Mouse (Mus musculus) CH12.LX (cell line): ENCODE results near the gene Hamp. TPM values are rescaled to one million over a fixed set of nuclear protein-coding genes. Genes with fewer than 3 reads are reported as not detected.

ENCODE experiments used
- DNase-seq: peaks from one replicate; pipeline ENCODE4 v3.0.0-alpha.2; 2013; ENCODE audit errors: extremely low read depth
- H3K27ac ChIP-seq: 2 replicates; pipeline ENCODE4 v1.5.1; 2012; ENCODE audit warnings: low read depth, mild to moderate bottlenecking, control low read depth, moderate library complexity; ENCODE audit not compliant: insufficient read depth
- H3K27me3 ChIP-seq: replicated peaks from 2 replicates; pipeline ENCODE3; 2012; ENCODE audit warnings: inconsistent platforms
- H3K36me3 ChIP-seq, 2 experiments: replicated peaks in 1 of 2; 2 replicates each; pipeline versions ENCODE3 to v1.6.1; 2012; ENCODE audit warnings: inconsistent platforms in 1 of 2, low read length in 1 of 2, mild to moderate bottlenecking in 1 of 2, mixed read lengths in 1 of 2, moderate library complexity in 1 of 2; ENCODE audit not compliant: control insufficient read depth in 1 of 2, insufficient read depth in 1 of 2
- H3K4me1 ChIP-seq, 2 experiments: 2 replicates each; pipeline ENCODE4 v1.6.1; 2012; ENCODE audit warnings: inconsistent platforms in 1 of 2, moderate library complexity in 1 of 2; ENCODE audit not compliant: insufficient read depth in 2 of 2, control insufficient read depth in 1 of 2
- H3K4me2 ChIP-seq: 2 replicates; pipeline ENCODE4 v1.6.1; 2012; ENCODE audit warnings: low read depth, mild to moderate bottlenecking, control low read depth; ENCODE audit not compliant: poor library complexity, insufficient read depth, severe bottlenecking
- H3K4me3 ChIP-seq, 3 experiments: fragments of 150-350 bp in 1 of 3; sonication (generic) in 1 of 3; replicated peaks in 1 of 3; 2 replicates each; pipeline versions ENCODE3 to v1.5.1; 2011 to 2012; ENCODE audit warnings: low read depth in 2 of 3, low read length in 2 of 3, mild to moderate bottlenecking in 2 of 3, moderate library complexity in 2 of 3, control low read depth in 1 of 3, improper control_type of control experiment in 1 of 3, inconsistent platforms in 1 of 3, mixed read lengths in 1 of 3; ENCODE audit not compliant: poor library complexity in 1 of 3
- H3K79me2 ChIP-seq: replicated peaks from 2 replicates; pipeline ENCODE4 v1.6.1; 2012; ENCODE audit warnings: mild to moderate bottlenecking, moderate library complexity; ENCODE audit not compliant: control insufficient read depth, poor library complexity, insufficient read depth, severe bottlenecking; ENCODE audit errors: extremely low read depth
- H3K9ac ChIP-seq: 2 replicates; pipeline ENCODE4 v1.6.1; 2012; ENCODE audit warnings: low read depth, mild to moderate bottlenecking, control low read depth, moderate library complexity; ENCODE audit not compliant: insufficient read depth
- H3K9me3 ChIP-seq: replicated peaks from 2 replicates; pipeline ENCODE3; 2012; ENCODE audit warnings: low read length, inconsistent platforms, mixed read lengths
- CHD2 ChIP-seq: IDR thresholded peaks from 2 replicates; pipeline ENCODE4 v1.6.1; 2011; ENCODE audit warnings: low read length, improper control_type of control experiment
- CTCF ChIP-seq, 2 experiments: IDR thresholded peaks in 1 of 2; conservative IDR thresholded peaks in 1 of 2; 2 replicates each; pipeline ENCODE4 v1.5.1; 2011 to 2012; ENCODE audit warnings: low read depth in 2 of 2, low read length in 2 of 2, improper control_type of control experiment in 1 of 2, inconsistent platforms in 1 of 2, mild to moderate bottlenecking in 1 of 2, moderate library complexity in 1 of 2
- E2F4 ChIP-seq: IDR thresholded peaks from 2 replicates; pipeline ENCODE4 v1.6.1; 2011; ENCODE audit warnings: low read depth, low read length, improper control_type of control experiment; ENCODE audit not compliant: insufficient replicate concordance
- ELF1 ChIP-seq: IDR thresholded peaks from 2 replicates; pipeline ENCODE4 v1.6.1; 2014; ENCODE audit warnings: low read depth, mild to moderate bottlenecking, inconsistent platforms, low read length, improper control_type of control experiment
- ETS1 ChIP-seq: conservative IDR thresholded peaks from 2 replicates; pipeline ENCODE4 v1.6.1; 2012; ENCODE audit warnings: low read depth, mild to moderate bottlenecking, inconsistent platforms, low read length, improper control_type of control experiment, moderate library complexity
- KAT2A ChIP-seq: IDR thresholded peaks from 2 replicates; pipeline ENCODE4 v1.6.1; 2012; ENCODE audit warnings: low read length, improper control_type of control experiment, inconsistent platforms; ENCODE audit not compliant: insufficient replicate concordance
- MAZ ChIP-seq: IDR thresholded peaks from 2 replicates; pipeline ENCODE4 v1.6.1; 2012; ENCODE audit warnings: low read depth, mild to moderate bottlenecking, inconsistent platforms, low read length, improper control_type of control experiment, moderate library complexity
- MYC ChIP-seq: IDR thresholded peaks from 2 replicates; pipeline ENCODE4 v1.6.1; 2011; ENCODE audit warnings: low read depth, mild to moderate bottlenecking, improper control_type of control experiment, low read length
- NELFE ChIP-seq: IDR thresholded peaks from 2 replicates; pipeline ENCODE4 v1.6.1; 2011; ENCODE audit warnings: low read depth, low read length, improper control_type of control experiment
- PAX5 ChIP-seq: IDR thresholded peaks from 2 replicates; pipeline ENCODE4 v1.6.1; 2012; ENCODE audit warnings: low read length, inconsistent platforms, mixed read lengths
- RAD21 ChIP-seq: IDR thresholded peaks from 2 replicates; pipeline ENCODE4 v1.6.1; 2011; ENCODE audit warnings: low read depth, mild to moderate bottlenecking, low read length, improper control_type of control experiment, moderate library complexity
- SIN3A ChIP-seq: IDR thresholded peaks from 2 replicates; pipeline ENCODE4 v1.6.1; 2012; ENCODE audit warnings: low read length, improper control_type of control experiment, inconsistent platforms
- SMC3 ChIP-seq: IDR thresholded peaks from 2 replicates; pipeline ENCODE4 v1.6.1; 2011; ENCODE audit warnings: low read depth, low read length, improper control_type of control experiment
- USF2 ChIP-seq: conservative IDR thresholded peaks from 2 replicates; pipeline ENCODE4 v1.6.1; 2011; ENCODE audit warnings: low read depth, low read length, improper control_type of control experiment
- ZC3H11A ChIP-seq: IDR thresholded peaks from 2 replicates; pipeline ENCODE4 v1.6.1; 2012; ENCODE audit warnings: low read depth, mild to moderate bottlenecking, inconsistent platforms, low read length, improper control_type of control experiment
- ZKSCAN1 ChIP-seq: IDR thresholded peaks from 2 replicates; pipeline ENCODE4 v1.6.1; 2012; ENCODE audit warnings: low read depth, inconsistent platforms, low read length, improper control_type of control experiment, borderline replicate concordance
- dilution Hi-C: fragments of 300-500 bp; cut with MboI; formaldehyde crosslinking; loops from 2 replicates; pipeline ENCODE4 v1.14.3; 2020; ENCODE audit warnings: low sequenced_read_pairs; ENCODE audit not compliant: extremely low pct_unique_long_range_greater_than_20kb, extremely low pct_ligation_motif_present
- in situ Hi-C: fragments of 300-500 bp; cut with MboI; formaldehyde crosslinking; loops from 3 replicates; pipeline ENCODE4 v1.14.3; 2019; ENCODE audit warnings: low sequenced_read_pairs, low pct_ligation_motif_present, low pct_unique_long_range_greater_than_20kb, mixed read lengths
- polyA plus RNA-seq: library from polyadenylated mRNA; unstranded; fragments of >175 nt; gene quantifications from 2 replicates; pipeline ENCODE4 v1.2.1, GENCODE M21; 2012; ENCODE audit warnings: low read depth; ENCODE audit not compliant: insufficient read length
- total RNA-seq, 2 experiments: library from RNA; depleted of rRNA; stranded (reverse); fragments of 300-350 nt in 1 of 2; fragments of >200 nt in 1 of 2; gene quantifications; 2 replicates each; pipeline ENCODE4 v1.2.3; 2012 to 2014

Gene Hamp
- total and polyA plus RNA-seq, 3 experiments = not detected

DNA sequence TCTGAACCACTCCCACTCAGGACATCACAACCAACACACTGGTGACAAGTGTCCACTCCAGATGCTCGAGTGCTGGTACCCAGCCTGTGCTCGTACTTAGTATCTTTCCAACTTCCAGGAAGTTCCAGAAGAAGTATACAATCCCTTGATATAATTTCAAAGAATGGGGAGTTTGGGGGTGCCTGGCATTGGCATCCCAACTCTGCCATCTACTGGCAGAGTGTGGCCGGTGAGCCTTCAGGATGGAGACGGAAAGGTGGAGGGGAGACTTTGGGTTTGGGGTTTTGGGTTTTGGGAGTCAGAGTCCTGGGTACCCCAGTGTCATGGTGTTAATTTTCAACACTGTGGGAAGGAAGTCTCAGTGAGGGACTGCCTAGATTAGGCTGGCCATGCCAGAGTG is 39.8 kb downstream of the Hamp start:
- peak; percentile 50 for TF ChIP-seq ZC3H11A
- no peak for TF ChIP-seq CHD2
- peak; percentile 84 for TF ChIP-seq SMC3
- TF ChIP-seq CTCF (conservative IDR thresholded peaks at IDR 0.05 in 1 of 2, IDR thresholded peaks at IDR 0.05 in 1 of 2; ENCODE audit: low read depth in 2 of 2, low read length in 2 of 2) = peak in 1 of 2 experiments; percentile 84; a peak in 3 of 4 replicates
- TF ChIP-seq E2F4 = no peak
- TF ChIP-seq MYC = no peak
- TF ChIP-seq RAD21 = peak; percentile 89
- Histone ChIP-seq H3K4me1 (peaks cover 0 to 23% of the 10 kb centered on the region in 2 experiments; a peak in 2 of 4 replicates), H3K9me3 (no peaks in the 10 kb centered on the region), H3K4me2 (no peak overlapping the region), H3K27ac (no peak overlapping the region), H3K27me3 (peaks cover 2% of the 10 kb centered on the region), H3K9ac (no peak overlapping the region), H3K36me3 (no peaks in the 10 kb centered on the region), H3K79me2 (no peaks in the 10 kb centered on the region), H3K4me3 (no peak overlapping the region)
- DNase-seq = peak; percentile 34
- dilution Hi-C loops (no loop called here), in situ Hi-C loops (no loop called here)

- no peak overlapping the region for H3K4me2 ChIP-seq
- TF ChIP-seq ZKSCAN1 (no peak), SMC3 (no peak), SIN3A (no peak), MAZ (no peak), USF2 (no peak), ETS1 (no peak), ELF1 (no peak), E2F4 (no peak), RAD21 (no peak), ZC3H11A (no peak), PAX5 (no peak), NELFE (no peak), KAT2A (no peak), MYC (no peak)
- peaks cover 11 to 67% of the 10 kb centered on the region in 2 experiments for H3K4me1 ChIP-seq
- no peaks in the 10 kb centered on the region for H3K79me2 ChIP-seq
- peaks cover 4% of the 10 kb centered on the region for H3K9me3 ChIP-seq
- H3K9ac ChIP-seq = no peak overlapping the region
- no peaks in the 10 kb centered on the region for H3K36me3 ChIP-seq
- no peak for DNase-seq
- H3K27me3 ChIP-seq = no peaks in the 10 kb centered on the region
- H3K4me3 ChIP-seq = no peak overlapping the region
- dilution Hi-C loops = no loop called here
- in situ Hi-C loops = no loop called here
- H3K27ac ChIP-seq = no peak overlapping the region
Observed at GRCm38 (mm10) chr7:30895217-30895616, 48.6 kb downstream of the Hamp start.
